ENCODE assay signal across 16 mouse cellular contexts in the genomic region with DNA sequence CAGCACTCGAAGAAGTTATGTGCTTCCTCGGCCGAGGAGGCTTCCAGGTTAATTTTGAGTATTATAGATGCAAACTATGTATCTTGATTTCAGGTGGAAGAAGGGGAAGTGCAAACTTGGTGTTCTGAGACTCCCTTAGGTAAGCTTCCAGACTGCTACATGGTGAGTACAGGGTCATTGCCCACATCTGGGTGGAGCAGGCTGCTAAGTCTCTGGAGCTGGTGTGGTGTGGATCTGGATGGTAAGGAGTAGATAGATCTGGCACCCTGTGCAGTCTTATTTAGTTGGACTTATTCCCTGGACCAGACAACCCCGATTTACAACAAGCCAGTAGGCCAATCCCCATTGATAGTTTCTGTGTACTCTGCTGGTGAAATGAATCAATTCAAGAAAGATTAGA. TPM values are rescaled to one million over a fixed set of nuclear protein-coding genes. Genes with fewer than 3 reads are reported as not detected.
"Had no signal": no experiment of that assay in that cellular context is flagged by ENCODE, and none has a peak within 500 bp of the region (broad histone marks: within the 10 kb centered on the region; RNA-seq: fewer than 3 reads in every experiment).

No protein-coding gene starts in this region.

RNA-seq across cellular contexts. Expression of a gene that starts 53.9 kb away (rescaled TPM):
- total RNA-seq: layer of hippocampus, postnatal 36 days; liver, adult 2 months had no signal
- polyA plus RNA-seq: intestine, embryonic 15.5 days; kidney, embryonic 15.5 days; limb, embryonic 11.5 days; limb, embryonic 14.5 days; liver, adult 2 months; liver, embryonic 14.5 days; liver, postnatal 0 days; lung, embryonic 14.5 days; midbrain, embryonic 10.5 days; midbrain, embryonic 16.5 days; neural tube, embryonic 11.5 days; neural tube, embryonic 14.5 days; small intestine, adult 2 months; spleen, adult 2 months; thymus, postnatal 0 days had no signal
